Mouse (Mus musculus) kidney, embryonic 16.5 days (tissue): Measurements from ENCODE around the gene Rsl24d1. TPM values are rescaled to one million over a fixed set of nuclear protein-coding genes. Genes with fewer than 3 reads are reported as not detected.
A peak's percentile ranks its signal among the peaks of the same experiment; 100 is the strongest.
"Not testable (repeated sequence)": the region's sequence is repeated elsewhere in the genome, so short reads cannot be mapped to it uniquely, and the experiment has no call there.

Source experiments
- ATAC-seq: fragments of 200-750 bp; cut with Nextera tagmentation; 2 replicates; pipeline ENCODE4 v1.8.0; 2017; ENCODE audit warnings: moderate TSS enrichment; ENCODE audit not compliant: low FRiP score, low TSS enrichment
- H3K27ac ChIP-seq: fragments of 300-500 bp; sonication (generic); 2 replicates; pipeline ENCODE4 v1.5.1; 2014; ENCODE audit warnings: low read length
- H3K27me3 ChIP-seq: fragments of 300-500 bp; sonication (generic); 2 replicates; pipeline ENCODE4 v1.6.1; 2014; ENCODE audit warnings: low read length, control low read depth, mixed read lengths; ENCODE audit not compliant: insufficient read depth
- H3K36me3 ChIP-seq: fragments of 300-500 bp; sonication (generic); 2 replicates; pipeline ENCODE4 v1.6.1; 2014; ENCODE audit warnings: low read length, control low read depth, mixed read lengths; ENCODE audit not compliant: insufficient read depth
- H3K4me1 ChIP-seq: fragments of 300-500 bp; sonication (generic); 2 replicates; pipeline ENCODE4 v1.6.1; 2014; ENCODE audit warnings: low read length, control low read depth, mixed read lengths; ENCODE audit not compliant: insufficient read depth
- H3K4me2 ChIP-seq: fragments of 300-500 bp; sonication (generic); replicated peaks from 2 replicates; pipeline ENCODE4 v1.6.1; 2014; ENCODE audit warnings: low read depth, low read length
- H3K4me3 ChIP-seq: fragments of 300-500 bp; sonication (generic); 2 replicates; pipeline ENCODE4 v1.5.1; 2014; ENCODE audit warnings: mild to moderate bottlenecking, low read length
- H3K9ac ChIP-seq: fragments of 300-500 bp; sonication (generic); replicated peaks from 2 replicates; pipeline ENCODE4 v1.6.1; 2014; ENCODE audit warnings: low read length
- H3K9me3 ChIP-seq: fragments of 300-500 bp; sonication (generic); 2 replicates; pipeline ENCODE4 v1.6.1; 2016; ENCODE audit warnings: low read length, control low read depth
- WGBS: fragments of 180-500 bp; shearing (Covaris S2); extraction: QIAGEN DNeasy Blood & Tissue Kit; methylation state at CpG from one replicate; pipeline ENCODE4 v1.1.7; 2014; 5-methylcytosine and 5-hydroxymethylcytosine counted together
- polyA plus RNA-seq: library from polyadenylated mRNA; unstranded; fragments of >200 nt; fragmentation: Nextera tagmentation; extraction: Ambion mirVana; gene quantifications from 2 replicates; pipeline ENCODE4 v1.2.1, GENCODE M21; 2015

Gene Rsl24d1
- polyA plus RNA-seq, 1 experiment from 2014 or later = 109 TPM

GRCm38 (mm10) chr9:73097898-73098297 is 15.3 kb upstream of the Rsl24d1 start:
- no peak overlapping the region for H3K4me2 ChIP-seq
- H3K27ac ChIP-seq = no peak overlapping the region
- no peak overlapping the region for H3K9ac ChIP-seq
- no peaks in the 10 kb centered on the region for H3K4me1 ChIP-seq
- ATAC-seq = no peak
- no peaks in the 10 kb centered on the region for H3K36me3 ChIP-seq
- no peak overlapping the region for H3K4me3 ChIP-seq
- WGBS = 85% methylated on average over 2 of the region's 2 CpGs
- H3K27me3 ChIP-seq = peaks cover 3% of the 10 kb centered on the region; the same call in 1 of the 2 replicates
- no peaks in the 10 kb centered on the region for H3K9me3 ChIP-seq

GRCm38 (mm10) chr9:73101536-73101935 is 11.7 kb upstream of the Rsl24d1 start, which contains the start of gene Khdc3:
Gene Khdc3 (plus strand): TSS chr9:73101836.
- Histone ChIP-seq H3K27me3 (peaks cover 16% of the 10 kb centered on the region; the same call in 1 of the 2 replicates), H3K4me1 (0 out of 2 replicates have a peak, but pooled peaks cover 7% of the 10 kb centered on the region), H3K4me2 (no peak within 1 kb of the TSS), H3K4me3 (no peak within 1 kb of the TSS), H3K36me3 (no peaks in the 10 kb centered on the region), H3K9me3 (no peaks in the 10 kb centered on the region), H3K9ac (no peak within 1 kb of the TSS), H3K27ac (no peak within 1 kb of the TSS)
- 90% methylated on average over 5 of the region's 5 CpGs for WGBS
- ATAC-seq = no peak

- Histone ChIP-seq H3K27me3 (peaks cover 17% of the 10 kb centered on the region; the same call in 1 of the 2 replicates), H3K36me3 (no peaks in the 10 kb centered on the region)
- WGBS = 90% methylated on average over 4 of the region's 4 CpGs
These were observed 11.0 kb upstream of the Rsl24d1 start, which contains the start of gene Gm20509 for GRCm38 (mm10) chr9:73102181-73102580. Gene Gm20509 (plus strand): TSS chr9:73102470.

GRCm38 (mm10) chr9:73103159-73103879 is 9.9 kb upstream of the Rsl24d1 start:
- Histone ChIP-seq H3K4me1 (0 out of 2 replicates have a peak, but pooled peaks cover 7% of the 10 kb centered on the region), H3K27me3 (peaks cover 17% of the 10 kb centered on the region; the same call in 1 of the 2 replicates), H3K9ac (peak overlapping the region; percentile 67), H3K4me3 (peak overlapping the region; percentile 49), H3K36me3 (no peaks in the 10 kb centered on the region), H3K9me3 (no peaks in the 10 kb centered on the region), H3K27ac (no peak overlapping the region), H3K4me2 (peak overlapping the region; percentile 85)
- ATAC-seq = peak; percentile 66
- WGBS = 3% methylated on average over 60 of the region's 60 CpGs

More at GRCm38 (mm10) chr9:73102181-73102580, 11.0 kb upstream of the Rsl24d1 start, which contains the start of gene Gm20509:
- peak within 1 kb of the TSS; percentile 85 for H3K4me2 ChIP-seq
- no peak within 1 kb of the TSS for H3K27ac ChIP-seq
- H3K4me3 ChIP-seq = peak within 1 kb of the TSS; percentile 49
- no peak for ATAC-seq
- H3K4me1 ChIP-seq = 0 out of 2 replicates have a peak, but pooled peaks cover 7% of the 10 kb centered on the region
- H3K9me3 ChIP-seq = no peaks in the 10 kb centered on the region
- H3K9ac ChIP-seq = peak within 1 kb of the TSS; percentile 67

GRCm38 (mm10) chr9:73103880-73104198 is 9.4 kb upstream of the Rsl24d1 start:
- Histone ChIP-seq H3K4me1 (0 out of 2 replicates have a peak, but pooled peaks cover 7% of the 10 kb centered on the region), H3K9ac (peak overlapping the region; percentile 67), H3K9me3 (no peaks in the 10 kb centered on the region), H3K4me2 (peak overlapping the region; percentile 85), H3K36me3 (no peaks in the 10 kb centered on the region), H3K27ac (no peak overlapping the region), H3K4me3 (peak overlapping the region; percentile 49), H3K27me3 (peaks cover 17% of the 10 kb centered on the region; the same call in 1 of the 2 replicates)
- 34% methylated on average over 5 of the region's 5 CpGs for WGBS
- ATAC-seq = peak; percentile 68

GRCm38 (mm10) chr9:73105141-73105540 is 8.1 kb upstream of the Rsl24d1 start:
- no peaks in the 10 kb centered on the region for H3K9me3 ChIP-seq

GRCm38 (mm10) chr9:73105771-73106170 is 7.5 kb upstream of the Rsl24d1 start:
- Histone ChIP-seq H3K36me3 (no peaks in the 10 kb centered on the region), H3K4me3 (no peak overlapping the region), H3K9me3 (no peaks in the 10 kb centered on the region), H3K27ac (no peak overlapping the region), H3K4me2 (no peak overlapping the region), H3K9ac (no peak overlapping the region), H3K27me3 (peaks cover 17% of the 10 kb centered on the region; the same call in 1 of the 2 replicates), H3K4me1 (0 out of 2 replicates have a peak, but pooled peaks cover 7% of the 10 kb centered on the region)
- no peak for ATAC-seq

More at GRCm38 (mm10) chr9:73105141-73105540, 8.1 kb upstream of the Rsl24d1 start:
- no peak overlapping the region for H3K9ac ChIP-seq
- H3K36me3 ChIP-seq = no peaks in the 10 kb centered on the region
- ATAC-seq = no peak
- peaks cover 17% of the 10 kb centered on the region; the same call in 1 of the 2 replicates for H3K27me3 ChIP-seq
- WGBS = 59% methylated on average over 1 of the region's 1 CpGs
- H3K4me1 ChIP-seq = 0 out of 2 replicates have a peak, but pooled peaks cover 7% of the 10 kb centered on the region
- H3K27ac ChIP-seq = no peak overlapping the region
- no peak overlapping the region for H3K4me2 ChIP-seq
- H3K4me3 ChIP-seq = no peak overlapping the region

- not testable (repeated sequence) for H3K4me3 ChIP-seq, ATAC-seq, H3K4me2 ChIP-seq, H3K9me3 ChIP-seq, H3K9ac ChIP-seq, H3K27ac ChIP-seq, H3K27me3 ChIP-seq
- Histone ChIP-seq H3K36me3 (peaks cover 45% of the 10 kb centered on the region), H3K4me1 (peaks cover 13% of the 10 kb centered on the region)
- WGBS = 93% methylated on average over 4 of the region's 6 CpGs
These were observed 3.5 kb downstream of the Rsl24d1 start for GRCm38 (mm10) chr9:73116704-73117103.

GRCm38 (mm10) chr9:73118012-73118411 is 4.8 kb downstream of the Rsl24d1 start:
- Histone ChIP-seq H3K4me3 (no peak overlapping the region), H3K9ac (no peak overlapping the region), H3K27ac (no peak overlapping the region), H3K4me1 (peaks cover 10% of the 10 kb centered on the region), H3K4me2 (no peak overlapping the region), H3K36me3 (peaks cover 51% of the 10 kb centered on the region), H3K9me3 (no peaks in the 10 kb centered on the region), H3K27me3 (no peaks in the 10 kb centered on the region)
- ATAC-seq = no peak
- WGBS = 85% methylated on average over 4 of the region's 4 CpGs

- Histone ChIP-seq H3K36me3 (peaks cover 68% of the 10 kb centered on the region), H3K27me3 (no peaks in the 10 kb centered on the region), H3K4me1 (no peaks in the 10 kb centered on the region), H3K9ac (no peak overlapping the region), H3K4me2 (no peak overlapping the region), H3K4me3 (no peak overlapping the region), H3K9me3 (no peaks in the 10 kb centered on the region), H3K27ac (no peak overlapping the region)
- 74% methylated on average over 8 of the region's 8 CpGs for WGBS
- no peak for ATAC-seq
These were observed 8.5 kb downstream of the Rsl24d1 start for GRCm38 (mm10) chr9:73121735-73122134.
